Mouse (Mus musculus): ENCODE data around the gene Eid1.

DNA sequence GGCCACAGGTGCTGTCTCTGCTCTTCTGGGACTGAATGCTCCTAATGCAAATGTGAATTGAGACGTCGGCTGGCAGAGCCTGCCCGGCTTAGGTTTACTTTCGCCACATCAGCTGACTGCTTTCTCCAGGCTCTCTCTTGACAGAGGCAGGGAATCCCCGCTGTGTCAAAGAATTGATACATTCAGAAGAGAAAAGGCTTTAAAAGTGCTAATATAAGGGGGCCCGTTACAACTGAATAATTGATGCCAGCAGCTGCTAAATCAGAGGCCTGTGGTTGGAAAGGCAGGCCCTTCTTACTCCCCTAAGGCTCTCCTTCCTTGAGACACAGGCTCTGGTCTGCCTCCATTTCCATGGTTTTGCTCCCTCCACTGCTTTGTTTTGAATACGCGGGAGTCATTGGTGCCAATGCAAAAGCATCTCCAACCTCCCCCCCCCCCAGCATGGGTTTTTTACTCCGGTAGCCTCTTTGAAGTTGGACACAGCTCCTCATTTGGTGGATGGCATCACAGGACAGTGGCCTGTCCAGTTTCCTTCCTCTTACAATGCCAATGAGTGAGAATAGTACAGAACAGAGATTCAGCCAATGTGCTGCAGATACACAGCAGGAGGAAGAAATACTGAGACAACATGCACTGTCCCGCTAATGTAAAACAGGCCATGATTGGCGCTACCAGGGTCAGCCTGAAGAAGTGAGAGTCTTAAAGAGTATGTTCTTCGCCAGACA lies 32.2 kb downstream of the Eid1 start:
- TF ChIP-seq CTCF (IDR thresholded peaks at IDR 0.05; ENCODE audit: low read depth, low read length) (no peak), POLR2AphosphoS5 (IDR thresholded peaks at IDR 0.05; ENCODE audit: insufficient replicate concordance, low read depth, low read length) (no peak), GATA1 (IDR thresholded peaks at IDR 0.05; ENCODE audit: borderline replicate concordance, low read length) (no peak)
